Mouse (Mus musculus) left cerebral cortex, postnatal 14 days (tissue): ENCODE data around the gene Wdfy2. TPM values are rescaled to one million over a fixed set of nuclear protein-coding genes. Genes with fewer than 3 reads are reported as not detected.
A peak's percentile ranks its signal among the peaks of the same experiment; 100 is the strongest.
"Not testable (repeated sequence)": the region's sequence is repeated elsewhere in the genome, so short reads cannot be mapped to it uniquely, and the experiment has no call there.

ENCODE experiments used
- DNase-seq, 2 experiments: peaks; one replicate each; pipeline ENCODE4 v3.0.0; 2021 to 2022; ENCODE audit warnings: low spot score in 2 of 2, mixed read lengths in 1 of 2
- intact Hi-C: fragments of 180-260 bp; cut with DNase I; formaldehyde crosslinking; loops from one replicate; pipeline ENCODE4 v1.15.1; 2025
- long read RNA-seq, 2 experiments: library from polyadenylated mRNA; stranded (forward); transcript quantifications; one replicate each; pipeline ENCODE4 v2.0.0; 2021
- total RNA-seq, 2 experiments: library from RNA; stranded (reverse); gene quantifications; 2 replicates each; pipeline ENCODE4 v1.2.3; 2021

The Wdfy2 gene
- 10 to 100 TPM; 10.1 to 10.9 TPM for total RNA-seq
- long read RNA-seq, experiment 1, full-length matches to known transcripts, result 1 of 6 reads
- long read RNA-seq, experiment 1, partial matches to known transcripts, result 3 of 6 reads
- long read RNA-seq, experiment 1, other reads (novel, unspliced or antisense), result 2 of 6 reads
- long read RNA-seq, experiment 2, full-length matches to known transcripts, result 2 of 6 reads
- long read RNA-seq, experiment 2, partial matches to known transcripts, result 1 of 6 reads
- long read RNA-seq, experiment 2, other reads (novel, unspliced or antisense), result 3 of 6 reads

DNA sequence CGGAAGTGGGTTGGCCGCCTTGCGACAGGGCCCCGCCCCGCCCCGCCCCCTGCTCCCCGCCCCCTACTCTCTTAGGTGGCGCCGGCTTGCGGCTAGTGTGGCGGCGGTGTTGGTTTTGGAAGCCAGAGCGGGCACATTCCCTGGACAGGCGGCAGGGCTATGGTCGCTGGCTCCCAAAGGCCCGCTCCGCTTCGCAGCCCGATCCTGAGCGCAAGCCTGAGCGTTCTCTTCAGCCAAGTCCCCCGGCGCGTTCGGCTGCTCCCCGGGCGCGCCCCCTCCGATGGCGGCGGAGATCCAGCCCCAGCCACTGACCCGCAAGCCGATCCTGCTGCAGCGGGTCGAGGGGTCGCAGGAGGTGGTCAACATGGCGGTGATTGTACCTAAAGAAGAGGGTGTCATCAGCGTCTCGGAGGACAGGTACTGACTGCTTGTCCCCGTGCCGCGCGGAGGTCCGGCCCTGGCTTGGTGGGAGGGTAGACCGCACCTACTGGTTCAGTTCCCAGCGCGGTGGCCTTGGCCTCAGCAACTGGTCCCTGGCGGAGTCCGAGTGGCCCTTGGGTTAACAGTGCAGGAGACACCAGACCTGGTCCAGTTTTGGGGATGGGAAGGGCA, at the start of gene Wdfy2:
Gene Wdfy2, plus strand, starts transcription at position 38 of the 612 bp plus-strand sequence.
- peak in 1 of 2 experiments; percentile 26 for DNase-seq
- intact Hi-C loops, result loop anchor here (2.0 to 10.0 kb wide), 4 partner anchors 40 to 283 kb away; partner anchors contain the start of genes Fam124a and Ints6

- intact Hi-C loops, result no loop called here
Observed at GRCm38 (mm10) chr14:62789282-62789681, 48.2 kb upstream of the Wdfy2 start.

GRCm38 (mm10) chr14:62795719-62796118, 41.8 kb upstream of the Wdfy2 start:
- intact Hi-C loops, result no loop called here
- DNase-seq, result no peak

More at GRCm38 (mm10) chr14:62789282-62789681, 48.2 kb upstream of the Wdfy2 start:
- no peak for DNase-seq

DNA sequence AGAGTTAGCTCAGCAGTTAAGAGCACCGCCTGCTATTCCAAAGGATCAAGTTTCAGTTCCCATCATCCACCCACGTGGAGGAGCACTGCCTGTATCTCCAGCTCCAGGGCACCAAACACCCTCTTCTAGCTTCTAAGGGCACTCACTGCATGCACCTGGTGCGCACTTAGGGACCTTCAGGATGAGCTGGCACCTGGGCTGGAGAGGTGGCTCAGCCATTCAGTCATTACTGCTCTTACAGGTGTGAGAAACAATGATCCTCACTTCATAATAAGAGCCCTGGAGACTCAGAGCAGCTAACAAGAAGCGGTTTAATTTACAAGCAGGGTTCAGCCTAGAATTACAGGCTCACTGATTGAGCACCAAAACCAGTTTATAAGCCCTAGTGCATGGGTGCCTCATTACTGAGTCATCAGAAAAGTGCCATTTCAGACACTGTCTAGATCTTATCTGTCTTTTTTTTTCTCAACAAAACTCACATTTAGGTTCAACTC, 38.8 kb upstream of the Wdfy2 start:
- no peak for DNase-seq
- intact Hi-C loops, result no loop called here

GRCm38 (mm10) chr14:62800791-62801190, 36.7 kb upstream of the Wdfy2 start:
- DNase-seq, result peak; percentile 51 to 52
- intact Hi-C loops, result no loop called here

GRCm38 (mm10) chr14:62803204-62803603, 34.3 kb upstream of the Wdfy2 start:
- no peak for DNase-seq
- intact Hi-C loops, result no loop called here

DNA sequence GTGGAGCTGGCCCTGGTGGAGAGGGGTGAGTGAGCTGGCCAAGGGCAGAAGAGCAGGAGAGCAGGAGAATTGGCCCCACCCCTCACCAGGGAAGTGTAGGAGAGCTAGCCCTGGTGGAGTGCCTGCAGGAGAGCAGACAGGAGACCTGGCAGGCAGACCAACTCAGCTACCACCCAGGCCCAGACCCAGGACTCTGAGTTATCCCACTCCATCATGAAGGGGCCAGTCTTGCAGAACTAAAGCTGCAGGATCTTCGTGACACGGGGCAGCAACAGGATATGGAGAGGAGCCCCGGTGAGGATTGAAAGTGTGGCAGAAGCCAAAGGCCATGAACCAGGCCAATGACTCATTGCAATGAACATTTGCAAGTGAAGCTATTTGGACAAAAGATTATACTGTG, 30.6 kb upstream of the Wdfy2 start:
- DNase-seq, result no peak
- intact Hi-C loops, result no loop called here

DNA sequence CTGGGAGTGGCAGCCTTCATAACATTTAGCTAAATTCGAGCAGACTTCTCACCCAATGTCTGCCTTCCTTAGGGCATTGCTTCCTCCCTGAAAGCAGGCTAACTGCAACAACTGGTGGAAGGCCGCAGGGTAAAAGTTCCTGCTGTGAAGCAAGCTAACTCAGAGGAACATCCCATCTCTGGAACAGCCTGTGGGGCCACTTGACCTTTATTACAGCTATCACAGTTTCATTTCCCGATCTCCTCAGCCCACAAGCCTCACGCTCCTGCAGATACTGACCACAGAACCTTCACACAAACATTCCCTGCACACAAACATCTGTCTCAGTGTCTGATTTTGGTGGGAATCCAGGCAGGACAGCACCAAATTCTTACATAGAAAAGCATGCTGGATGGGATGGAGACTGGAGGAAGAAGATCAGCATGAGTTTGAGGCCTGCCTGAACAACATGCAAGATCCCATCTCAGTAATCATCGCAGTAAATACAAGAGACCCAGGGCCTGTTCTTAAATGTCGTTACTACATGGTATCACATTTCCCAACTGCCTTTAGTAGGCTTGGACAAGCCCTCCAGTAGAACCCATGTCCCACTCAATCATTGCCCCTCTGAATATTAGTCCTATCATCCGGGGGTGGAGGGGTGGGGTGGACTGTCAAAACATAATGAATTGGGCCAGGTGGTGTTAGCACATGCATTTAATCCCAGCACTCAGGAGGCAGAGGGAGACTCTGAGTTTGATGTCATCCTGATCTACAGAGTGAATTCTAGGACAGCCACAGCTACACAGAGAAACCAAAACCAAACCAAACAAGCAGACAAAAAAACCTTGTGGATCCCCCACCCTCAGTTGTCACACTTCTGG, 28.6 kb upstream of the Wdfy2 start:
- DNase-seq, result no peak
- intact Hi-C loops, result no loop called here

GRCm38 (mm10) chr14:62812765-62813164, 24.7 kb upstream of the Wdfy2 start:
- intact Hi-C loops, result no loop called here
- DNase-seq, result no peak

DNA sequence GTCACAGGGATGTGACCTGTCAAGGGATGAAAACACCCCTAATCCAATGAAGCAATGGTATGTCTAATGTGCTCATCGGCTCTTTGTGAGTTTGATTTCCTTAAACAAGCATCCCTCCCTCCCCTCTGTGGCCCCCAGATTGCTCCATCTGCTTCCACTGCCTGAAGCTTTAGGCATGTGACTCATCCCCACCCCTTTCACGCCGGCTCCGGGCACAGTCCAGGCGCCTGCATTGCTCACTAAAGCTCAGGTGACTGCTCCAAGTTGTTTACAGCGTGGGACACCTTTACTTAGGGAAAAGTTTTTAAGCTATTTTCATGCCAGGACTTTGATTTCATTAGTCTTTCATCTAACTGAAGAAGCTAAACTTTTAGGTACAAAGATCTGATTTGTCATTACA, 22.9 kb upstream of the Wdfy2 start:
- intact Hi-C loops, result no loop called here
- no peak for DNase-seq

DNA sequence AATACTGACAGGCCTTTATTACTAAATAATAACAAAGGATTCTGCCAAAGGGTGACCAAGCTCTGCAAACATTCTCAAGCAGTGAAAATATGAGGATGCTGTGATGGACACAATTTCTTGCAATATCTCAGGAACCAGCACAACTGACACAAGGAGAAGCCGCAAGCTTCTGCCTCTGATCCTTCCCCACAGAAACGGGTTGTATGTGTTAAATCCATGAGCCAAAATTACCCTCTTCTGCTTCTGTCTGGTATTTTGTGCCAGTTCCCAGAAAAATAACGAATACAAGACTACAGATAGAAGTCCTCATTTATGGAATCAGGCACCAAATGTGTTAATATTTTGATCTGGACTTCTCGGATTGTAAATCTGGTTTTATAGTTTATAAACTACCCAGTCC, 20.7 kb upstream of the Wdfy2 start:
- intact Hi-C loops, result no loop called here
- no peak for DNase-seq

DNA sequence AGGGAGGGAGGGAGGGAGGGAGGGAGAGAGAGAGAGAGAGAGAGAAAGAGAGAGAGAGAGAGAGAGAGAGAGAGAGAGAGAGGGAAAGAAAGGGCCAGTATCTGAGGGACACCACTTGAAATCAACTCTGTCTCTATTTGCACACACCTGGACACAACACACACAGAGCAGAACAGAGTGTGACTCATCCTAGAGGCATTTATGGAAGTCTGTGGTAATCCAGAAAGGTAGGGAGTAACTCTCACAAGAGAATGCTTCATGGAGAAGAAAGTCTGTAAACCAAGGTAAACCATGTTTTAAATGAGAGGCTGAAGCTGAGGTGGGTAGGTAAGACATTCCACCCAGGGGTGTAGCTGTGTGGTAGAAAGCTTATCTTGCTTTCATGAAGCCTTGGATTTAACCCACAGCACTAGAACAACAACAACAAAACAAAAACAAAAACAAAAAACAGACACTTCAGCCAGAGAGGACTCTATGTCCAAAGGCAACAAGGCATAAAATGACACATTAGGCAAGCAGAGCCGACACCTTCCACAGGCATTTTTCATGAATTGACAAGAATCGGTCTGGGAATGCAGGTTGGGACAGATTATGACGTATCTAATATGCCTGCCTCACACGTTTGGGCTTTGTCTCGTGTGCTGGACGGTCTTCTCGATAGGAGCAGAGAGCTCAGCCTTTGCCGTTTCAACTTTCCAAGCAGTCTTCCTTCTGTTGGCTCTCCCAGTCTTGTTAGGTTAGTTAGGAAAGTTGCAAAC, 11.7 kb upstream of the Wdfy2 start:
- intact Hi-C loops, result no loop called here

GRCm38 (mm10) chr14:62829291-62829690, 8.2 kb upstream of the Wdfy2 start:
- no peak for DNase-seq
- intact Hi-C loops, result no loop called here

More for the DNA sequence above, 11.7 kb upstream of the Wdfy2 start:
- no peak for DNase-seq

DNA sequence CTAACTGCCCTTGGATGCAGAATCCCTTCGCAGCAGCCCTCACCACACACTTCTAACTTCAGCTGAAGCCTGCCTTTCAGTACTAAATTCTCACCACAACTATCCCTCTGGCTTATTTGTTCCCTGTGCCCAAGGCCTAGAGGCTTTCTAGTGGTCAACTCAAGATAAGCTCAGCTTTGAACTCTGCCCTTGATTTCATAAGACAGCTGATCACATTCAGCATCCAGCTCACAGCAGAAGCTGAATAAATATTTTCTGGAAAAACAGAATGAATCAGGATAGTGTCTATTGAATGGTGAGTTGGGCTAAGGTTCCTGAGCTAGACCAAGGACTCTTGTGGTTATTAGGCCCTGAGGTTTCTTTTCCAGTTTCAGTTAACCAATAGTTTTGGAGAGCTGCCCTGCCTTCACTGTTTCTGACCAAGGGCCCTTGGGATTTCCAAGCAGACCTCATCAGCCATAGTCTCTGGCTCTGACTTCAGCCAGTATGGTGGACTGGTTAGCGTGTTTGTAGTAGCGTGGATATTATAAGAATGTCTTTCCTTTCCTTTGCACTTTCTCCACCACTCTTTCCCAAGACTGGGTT, 5.7 kb upstream of the Wdfy2 start:
- intact Hi-C loops, result loop anchor here (10.0 kb wide), 1 partner anchor 277 kb away; the partner anchor contains the start of gene Fam124a
- DNase-seq, result no peak

DNA sequence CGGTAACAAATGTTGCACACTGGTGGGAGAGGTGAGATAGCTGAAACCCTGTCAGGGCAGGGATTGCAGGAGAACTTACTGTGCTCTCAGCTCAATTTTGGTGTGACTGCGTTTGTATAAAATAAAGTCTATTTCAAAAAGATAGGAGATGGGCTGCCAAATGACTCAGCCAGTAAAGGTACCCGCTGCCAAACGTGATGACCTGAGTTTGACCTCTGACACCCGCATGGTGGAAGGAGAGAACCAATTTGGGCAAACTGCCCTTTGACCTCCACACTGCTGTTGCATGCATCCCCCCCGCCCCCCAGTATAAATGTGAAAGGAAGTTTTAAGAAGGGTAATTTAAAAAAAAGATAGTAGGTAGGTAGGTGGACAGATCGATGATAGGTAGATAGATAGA, 4.4 kb upstream of the Wdfy2 start:
- no peak for DNase-seq
- intact Hi-C loops, result loop anchor here (10.0 kb wide), 1 partner anchor 278 kb away; the partner anchor contains the start of gene Fam124a

- DNase-seq, result no peak
- intact Hi-C loops, result loop anchor here (10.0 kb wide), 1 partner anchor 279 kb away; the partner anchor contains the start of gene Fam124a
Observed at GRCm38 (mm10) chr14:62833541-62833940, 3.9 kb upstream of the Wdfy2 start.

DNA sequence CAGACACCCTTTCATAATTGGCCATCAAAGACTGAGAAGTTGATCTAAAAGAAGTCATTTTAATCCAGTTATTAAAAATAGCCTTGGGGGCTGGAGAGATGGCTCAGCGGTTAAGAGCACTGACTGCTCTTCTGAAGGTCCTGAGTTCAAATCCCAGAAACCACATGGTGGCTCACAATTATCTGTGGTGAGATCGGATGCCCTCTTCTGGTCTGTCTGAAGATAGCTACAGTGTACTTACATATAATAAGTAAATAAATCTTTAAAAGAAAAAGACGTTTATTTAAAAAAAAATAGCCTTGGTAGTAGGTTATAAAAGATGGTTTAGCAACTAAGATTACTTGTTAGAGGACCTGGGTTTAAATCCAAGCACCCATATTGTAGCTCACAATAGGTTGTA, 1.7 kb upstream of the Wdfy2 start:
- intact Hi-C loops, result loop anchor here (2.0 to 10.0 kb wide), 4 partner anchors 42 to 281 kb away; partner anchors contain the start of genes Fam124a and Ints6
- DNase-seq, result not testable (repeated sequence)

GRCm38 (mm10) chr14:62836926-62837640, 395 bp upstream of the Wdfy2 start:
- peak; percentile 99 for DNase-seq
- intact Hi-C loops, result loop anchor here (2.0 to 10.0 kb wide), 4 partner anchors 40 to 282 kb away; partner anchors contain the start of genes Fam124a and Ints6
